Mouse (Mus musculus) liver, postnatal 0 days (tissue): ENCODE data around the gene Btf3l4. TPM values are rescaled to one million over a fixed set of nuclear protein-coding genes. Genes with fewer than 3 reads are reported as not detected.

Source experiments
- ATAC-seq: fragments of 200-750 bp; cut with Nextera tagmentation; 2 replicates; pipeline ENCODE4 v1.8.0; 2017; ENCODE audit warnings: mild to moderate bottlenecking, moderate library complexity
- DNase-seq: peaks from one replicate; pipeline ENCODE4 v3.0.0-alpha.2; 2016
- H3K27ac ChIP-seq: fragments of 300-500 bp; sonication (generic); 2 replicates; pipeline ENCODE4 v1.5.1; 2014; ENCODE audit warnings: antibody characterized with exemption, moderate library complexity, mild to moderate bottlenecking, low read depth
- H3K27me3 ChIP-seq: fragments of 300-500 bp; sonication (generic); 2 replicates; pipeline ENCODE4 v1.6.1; 2014; ENCODE audit warnings: low read length, control low read depth, mixed read lengths; ENCODE audit not compliant: insufficient read depth
- H3K36me3 ChIP-seq: fragments of 300-500 bp; sonication (generic); replicated peaks from 2 replicates; pipeline ENCODE4 v1.6.1; 2014; ENCODE audit warnings: mild to moderate bottlenecking, control low read depth, low read length, moderate library complexity, mixed read lengths; ENCODE audit not compliant: insufficient read depth
- H3K4me1 ChIP-seq: fragments of 300-500 bp; sonication (generic); 2 replicates; pipeline ENCODE4 v1.6.1; 2014; ENCODE audit warnings: antibody characterized with exemption, mild to moderate bottlenecking, control low read depth; ENCODE audit not compliant: insufficient read depth
- H3K4me2 ChIP-seq: fragments of 300-500 bp; sonication (generic); 2 replicates; pipeline ENCODE4 v1.6.1; 2014; ENCODE audit warnings: low read depth, mild to moderate bottlenecking, low read length, moderate library complexity, mixed read lengths
- H3K4me3 ChIP-seq: fragments of 300-500 bp; sonication (generic); 2 replicates; pipeline ENCODE4 v1.5.1; 2014; ENCODE audit warnings: low read depth, low read length
- H3K9ac ChIP-seq: fragments of 300-500 bp; sonication (generic); replicated peaks from 2 replicates; pipeline ENCODE4 v1.6.1; 2014; ENCODE audit warnings: mild to moderate bottlenecking, moderate library complexity
- H3K9me3 ChIP-seq: fragments of 300-500 bp; sonication (generic); 2 replicates; pipeline ENCODE4 v1.6.1; 2016; ENCODE audit warnings: mild to moderate bottlenecking, control low read depth, low read length, mixed read lengths
- CTCF ChIP-seq: sonication (generic); IDR thresholded peaks from 2 replicates; pipeline ENCODE4 v1.5.1; 2016; ENCODE audit warnings: antibody characterized with exemption, low read depth
- EP300 ChIP-seq: IDR thresholded peaks from 2 replicates; pipeline ENCODE4 v1.6.1; 2016; ENCODE audit warnings: antibody characterized with exemption, low read depth, mild to moderate bottlenecking
- WGBS: fragments of 180-500 bp; shearing (Covaris S2); extraction: QIAGEN DNeasy Blood & Tissue Kit; methylation state at CpG from one replicate; pipeline ENCODE4 v1.1.7; 2014; ENCODE audit not compliant: insufficient replicate concordance; 5-methylcytosine and 5-hydroxymethylcytosine counted together
- polyA plus RNA-seq: library from polyadenylated mRNA; unstranded; fragments of >200 nt; fragmentation: Nextera tagmentation; extraction: Ambion mirVana; gene quantifications from 2 replicates; pipeline ENCODE4 v1.2.1, GENCODE M21; 2015

The Btf3l4 gene
- 56.9 and 64.1 TPM in 2 replicates for polyA plus RNA-seq

GRCm38 (mm10) chr4:108832916-108833827 is at the start of gene Btf3l4:
Btf3l4 (minus strand) TSS chr4:108833614.
- Histone ChIP-seq H3K36me3 (peaks cover 9% of the 10 kb centered on the region), H3K4me2 (peak within 1 kb of the TSS; percentile 95), H3K4me3 (peak within 1 kb of the TSS; percentile 99), H3K9ac (peak within 1 kb of the TSS; percentile 98), H3K4me1 (peaks cover 9% of the 10 kb centered on the region), H3K27me3 (no peaks in the 10 kb centered on the region), H3K9me3 (no peaks in the 10 kb centered on the region), H3K27ac (peak within 1 kb of the TSS; percentile 94)
- TF ChIP-seq EP300 (no peak), CTCF (no peak)
- DNase-seq (peak; percentile 96), ATAC-seq (peak; percentile 93)
- 1% methylated on average over 68 of the region's 73 CpGs for whole genome bisulfite sequencing

GRCm38 (mm10) chr4:108878963-108879822 is 45.8 kb upstream of the Btf3l4 start, which contains the start of gene Rab3b:
Rab3b (plus strand) TSS chr4:108879063.
- 1% methylated on average over 46 of the region's 46 CpGs for WGBS
- H3K4me3 ChIP-seq, result peak within 1 kb of the TSS; percentile 49
- peaks cover 11% of the 10 kb centered on the region; the same call in 1 of the 2 replicates for H3K27me3 ChIP-seq
- no peak for TF ChIP-seq CTCF
- no peak for TF ChIP-seq EP300
- no peaks in the 10 kb centered on the region for H3K36me3 ChIP-seq
- ATAC-seq (peak; percentile 74), DNase-seq (peak; percentile 83)
- H3K4me2 ChIP-seq, result peak within 1 kb of the TSS; percentile 80
- no peak within 1 kb of the TSS for H3K27ac ChIP-seq
- H3K9me3 ChIP-seq, result no peaks in the 10 kb centered on the region
- H3K4me1 ChIP-seq, result peaks cover 12% of the 10 kb centered on the region
- H3K9ac ChIP-seq, result peak within 1 kb of the TSS; percentile 46

GRCm38 (mm10) chr4:108877901-108878300 is 44.5 kb upstream of the Btf3l4 start:
- Histone ChIP-seq H3K4me1 (peaks cover 12% of the 10 kb centered on the region), H3K4me2 (no peak overlapping the region), H3K36me3 (no peaks in the 10 kb centered on the region), H3K27me3 (peaks cover 11% of the 10 kb centered on the region; the same call in 1 of the 2 replicates), H3K9me3 (no peaks in the 10 kb centered on the region), H3K27ac (no peak overlapping the region), H3K9ac (no peak overlapping the region), H3K4me3 (no peak overlapping the region)
- TF ChIP-seq EP300 (no peak), CTCF (no peak)
- 72% methylated on average over 6 of the region's 6 CpGs for WGBS
- ATAC-seq (no peak), DNase-seq (no peak)

GRCm38 (mm10) chr4:108873746-108874145 is 40.3 kb upstream of the Btf3l4 start:
- ATAC-seq, result no peak
- H3K9ac ChIP-seq, result no peak overlapping the region
- WGBS, result 82% methylated on average over 5 of the region's 5 CpGs
- H3K4me3 ChIP-seq, result no peak overlapping the region
- H3K9me3 ChIP-seq, result no peaks in the 10 kb centered on the region
- no peaks in the 10 kb centered on the region for H3K36me3 ChIP-seq
- TF ChIP-seq CTCF (no peak), EP300 (no peak)
- no peak overlapping the region for H3K4me2 ChIP-seq
- peaks cover 3% of the 10 kb centered on the region for H3K4me1 ChIP-seq
- DNase-seq, result no peak
- H3K27ac ChIP-seq, result no peak overlapping the region
- H3K27me3 ChIP-seq, result 0 out of 2 replicates have a peak, but pooled peaks cover 3% of the 10 kb centered on the region

- Histone ChIP-seq H3K27ac (no peak overlapping the region), H3K9ac (no peak overlapping the region), H3K4me1 (no peaks in the 10 kb centered on the region), H3K4me2 (no peak overlapping the region), H3K9me3 (no peaks in the 10 kb centered on the region), H3K27me3 (no peaks in the 10 kb centered on the region), H3K36me3 (no peaks in the 10 kb centered on the region), H3K4me3 (no peak overlapping the region)
- peak; percentile 71 for ATAC-seq
- 32% methylated on average over 10 of the region's 10 CpGs for WGBS
- TF ChIP-seq EP300 (no peak), CTCF (peak; percentile 98)
- DNase-seq, result peak; percentile 86
These were observed 36.4 kb upstream of the Btf3l4 start for GRCm38 (mm10) chr4:108869730-108870374.
